10 mouse cellular contexts compared by ENCODE assay signal in genomic region chr8:78435624-78435960, GRCm38 (mm10). TPM values are rescaled to one million over a fixed set of nuclear protein-coding genes. Genes with fewer than 3 reads are reported as not detected.
DNase-seq lines count a peak whose midpoint lies in the region; ATAC-seq and TF ChIP-seq lines count a peak whose summit lies in the region.
"Had no signal": no experiment of that assay in that cellular context is flagged by ENCODE, and none has a peak within 500 bp of the region (broad histone marks: within the 10 kb centered on the region; RNA-seq: fewer than 3 reads in every experiment).

No protein-coding gene starts in this region.

- no peak for TF ChIP-seq POLR2A in limb, embryonic 14.5 days (IDR thresholded peaks at IDR 0.05; ENCODE audit: borderline replicate concordance, extremely low read depth, insufficient read depth, insufficient read length)

- H3K4me2 ChIP-seq in lung, embryonic 16.5 days (ENCODE audit: low read depth, low read length): peak overlapping the region; percentile 62; the same call in 1 of the 2 replicates
- peak overlapping the region; percentile 84 for H3K4me2 ChIP-seq in forebrain, embryonic 16.5 days (ENCODE audit: low read length)
- H3K4me2 ChIP-seq in limb, embryonic 14.5 days (replicated peaks; ENCODE audit: low read depth, low read length, severe bottlenecking): peak overlapping the region; percentile 69

- H3K27me3 ChIP-seq in lung, embryonic 16.5 days (ENCODE audit: control insufficient read depth, insufficient read depth, low read depth, low read length): peaks cover 74% of the 10 kb centered on the region
- peaks cover 67% of the 10 kb centered on the region for H3K27me3 ChIP-seq in forebrain, embryonic 16.5 days (replicated peaks; ENCODE audit: control insufficient read depth, insufficient read depth, low read length)
- H3K27me3 ChIP-seq in limb, embryonic 14.5 days (ENCODE audit: control insufficient read depth, insufficient read depth, low read length): peaks cover 84% of the 10 kb centered on the region

- H3K4me1 ChIP-seq in lung, embryonic 16.5 days (replicated peaks; ENCODE audit: control insufficient read depth, insufficient read depth, low read length): peaks cover 9% of the 10 kb centered on the region; the same call in 1 of the 2 replicates
- peaks cover 38% of the 10 kb centered on the region for H3K4me1 ChIP-seq in forebrain, embryonic 16.5 days (replicated peaks; ENCODE audit: control insufficient read depth, insufficient read depth, low read length)
- H3K4me1 ChIP-seq in limb, embryonic 14.5 days (ENCODE audit: control insufficient read depth, insufficient read depth, low read length): peaks cover 7% of the 10 kb centered on the region; the same call in 1 of the 2 replicates

- no peak overlapping the region for H3K9ac ChIP-seq in lung, embryonic 16.5 days (ENCODE audit: low read length)
- H3K9ac ChIP-seq in forebrain, embryonic 16.5 days (replicated peaks; ENCODE audit: low read depth, low read length): no peak overlapping the region
- no peak overlapping the region for H3K9ac ChIP-seq in limb, embryonic 14.5 days (ENCODE audit: low read depth, low read length, severe bottlenecking)

- no peak overlapping the region for H3K27ac ChIP-seq in lung, embryonic 16.5 days (ENCODE audit: low read length)
- no peak overlapping the region for H3K27ac ChIP-seq in forebrain, embryonic 16.5 days (ENCODE audit: low read length)
- H3K27ac ChIP-seq in limb, embryonic 14.5 days (replicated peaks; ENCODE audit: low read depth, low read length): no peak overlapping the region
- H3K27ac ChIP-seq: layer of hippocampus, adult 2 months had no signal

- 1% methylated on average over 18 of the region's 18 CpGs for WGBS in lung, embryonic 16.5 days
- under 1% methylated on average over 18 of the region's 18 CpGs for WGBS in forebrain, embryonic 16.5 days
- 2% methylated on average over 18 of the region's 18 CpGs for WGBS in limb, embryonic 14.5 days

- H3K9me3 ChIP-seq in lung, embryonic 16.5 days (ENCODE audit: control insufficient read depth, low read length): no peaks in the 10 kb centered on the region
- no peaks in the 10 kb centered on the region for H3K9me3 ChIP-seq in forebrain, embryonic 16.5 days (ENCODE audit: control insufficient read depth, low read length)
- H3K9me3 ChIP-seq in limb, embryonic 14.5 days (ENCODE audit: control insufficient read depth, low read length): no peaks in the 10 kb centered on the region

- DNase-seq in lung, postnatal 10 days: no peak
- no peak for DNase-seq in limb, embryonic 14.5 days (ENCODE audit: low spot score)
- no peak for DNase-seq in gastrocnemius, postnatal 10 days
- DNase-seq in thymus, postnatal 25 days: no peak
- DNase-seq: thymus, postnatal 14 days had no signal

- ATAC-seq in lung, embryonic 16.5 days (ENCODE audit: low read depth): no peak
- peak; percentile 0; the same call in 1 of the 2 replicates for ATAC-seq in forebrain, embryonic 16.5 days
- no peak for ATAC-seq in limb, embryonic 14.5 days (ENCODE audit: low FRiP score, low read depth)
- ATAC-seq in megakaryocyte, adult 5-6 weeks (ENCODE audit: poor library complexity, severe bottlenecking): no peak

- no peaks in the 10 kb centered on the region for H3K36me3 ChIP-seq in lung, embryonic 16.5 days (ENCODE audit: control insufficient read depth, insufficient read depth, low read length)
- H3K36me3 ChIP-seq in forebrain, embryonic 16.5 days (ENCODE audit: control insufficient read depth, insufficient read depth): no peaks in the 10 kb centered on the region
- no peaks in the 10 kb centered on the region for H3K36me3 ChIP-seq in limb, embryonic 14.5 days (ENCODE audit: control insufficient read depth, insufficient read depth, low read length)

- H3K4me3 ChIP-seq in lung, embryonic 16.5 days (ENCODE audit: low read length): no peak overlapping the region
- H3K4me3 ChIP-seq in forebrain, embryonic 16.5 days (replicated peaks; ENCODE audit: low read length): peak overlapping the region; percentile 47; the same call in 1 of the 2 replicates
- H3K4me3 ChIP-seq in limb, embryonic 14.5 days (replicated peaks; ENCODE audit: low read length): peak overlapping the region; percentile 39

RNA-seq across cellular contexts. Expression of gene Pou4f2, which starts 0.9 kb away (rescaled TPM):
- polyA plus RNA-seq in lung, embryonic 16.5 days (2015; fragmentation: Nextera tagmentation; extraction: Ambion mirVana): not detected in 2 replicates
- 0.24 TPM in 1 of 2 replicates, not detected in the other for polyA plus RNA-seq in forebrain, embryonic 16.5 days (2015; fragmentation: Nextera tagmentation; extraction: Ambion mirVana)
- polyA plus RNA-seq in limb, embryonic 14.5 days (2012; rRNA removed): 0.04 TPM in 1 of 2 replicates, not detected in the other
- not detected in 2 replicates for polyA plus RNA-seq in limb, embryonic 14.5 days (2014; fragmentation: Nextera tagmentation; extraction: Ambion mirVana)
- total RNA-seq in gastrocnemius, postnatal 10 days (2021): not detected
- not detected in 2 replicates for total RNA-seq in megakaryocyte, adult 5-6 weeks (2015)
- not detected in 2 replicates for total RNA-seq in megakaryocyte, adult 5-6 weeks (2017)
- total RNA-seq: adrenal gland, postnatal 4 days; layer of hippocampus, adult 2 months had no signal
